Mouse (Mus musculus) intestine, embryonic 14.5 days (tissue): ENCODE measurements at regions not wholly inside any gene's neighbourhood (a gene's known extent, or its start where the extent isn't known, plus 50 kb on each side); places are given as distances from the start of the nearest gene placed in this dataset.
"Not testable (repeated sequence)": the region's sequence is repeated elsewhere in the genome, so short reads cannot be mapped to it uniquely, and the experiment has no call there.

Experiments
- ATAC-seq: fragments of 200-750 bp; cut with Nextera tagmentation; replicated peaks from 2 replicates; pipeline ENCODE4 v1.8.0; 2017; ENCODE audit warnings: low read depth, moderate number of reproducible peaks, moderate TSS enrichment, moderate library complexity; ENCODE audit not compliant: low FRiP score, low TSS enrichment
- DNase-seq: peaks from one replicate; pipeline ENCODE4 v3.0.0-alpha.2; 2018; ENCODE audit warnings: low spot score
- H3K27ac ChIP-seq: fragments of 300-500 bp; sonication (generic); 2 replicates; pipeline ENCODE4 v1.5.1; 2014; ENCODE audit warnings: low read depth, mild to moderate bottlenecking, control low read depth
- H3K27me3 ChIP-seq: fragments of 300-500 bp; sonication (generic); replicated peaks from 2 replicates; pipeline ENCODE4 v1.6.1; 2014; ENCODE audit warnings: low read length, control low read depth; ENCODE audit not compliant: control insufficient read depth, insufficient read depth
- H3K36me3 ChIP-seq: fragments of 300-500 bp; sonication (generic); 2 replicates; pipeline ENCODE4 v1.6.1; 2014; ENCODE audit warnings: low read length, control low read depth; ENCODE audit not compliant: control insufficient read depth, insufficient read depth
- H3K4me1 ChIP-seq: fragments of 300-500 bp; sonication (generic); replicated peaks from 2 replicates; pipeline ENCODE4 v1.6.1; 2014; ENCODE audit warnings: low read length, control low read depth, mixed read lengths; ENCODE audit not compliant: control insufficient read depth, insufficient read depth
- H3K4me2 ChIP-seq: fragments of 300-500 bp; sonication (generic); 2 replicates; pipeline ENCODE4 v1.6.1; 2014; ENCODE audit warnings: low read length
- H3K4me3 ChIP-seq: fragments of 300-500 bp; sonication (generic); 2 replicates; pipeline ENCODE4 v1.5.1; 2014; ENCODE audit warnings: low read depth, low read length, control low read depth, mixed read lengths
- H3K9ac ChIP-seq: fragments of 300-500 bp; sonication (generic); 2 replicates; pipeline ENCODE4 v1.6.1; 2014; ENCODE audit warnings: mild to moderate bottlenecking, low read length
- H3K9me3 ChIP-seq: fragments of 300-500 bp; sonication (generic); 2 replicates; pipeline ENCODE4 v1.6.1; 2016; ENCODE audit warnings: low read length, control low read depth; ENCODE audit not compliant: control insufficient read depth
- WGBS: fragments of 180-500 bp; shearing (Covaris S2); extraction: QIAGEN DNeasy Blood & Tissue Kit; methylation state at CpG from one replicate; pipeline ENCODE4 v1.1.7; 2014; 5-methylcytosine and 5-hydroxymethylcytosine counted together

- DNase-seq, result no peak
- H3K4me2 ChIP-seq, result no peak overlapping the region
- H3K27me3 ChIP-seq, result no peaks in the 10 kb centered on the region
- no peaks in the 10 kb centered on the region for H3K36me3 ChIP-seq
- H3K9ac ChIP-seq, result no peak overlapping the region
- ATAC-seq, result no peak
- H3K4me3 ChIP-seq, result no peak overlapping the region
- no peaks in the 10 kb centered on the region for H3K4me1 ChIP-seq
- H3K9me3 ChIP-seq, result no peaks in the 10 kb centered on the region
- no peak overlapping the region for H3K27ac ChIP-seq
- 80% methylated on average over 2 of the region's 2 CpGs for WGBS
Measured at GRCm38 (mm10) chr4:131438403-131438802, 399.7 kb downstream of the Ptpru start.

- no peak for DNase-seq
- no peaks in the 10 kb centered on the region for H3K9me3 ChIP-seq
- no peaks in the 10 kb centered on the region for H3K4me1 ChIP-seq
- ATAC-seq, result peak; percentile 75
- H3K4me3 ChIP-seq, result no peak overlapping the region
- WGBS, result 15% methylated on average over 2 of the region's 2 CpGs
- no peaks in the 10 kb centered on the region for H3K36me3 ChIP-seq
- no peak overlapping the region for H3K4me2 ChIP-seq
- no peak overlapping the region for H3K9ac ChIP-seq
- no peaks in the 10 kb centered on the region for H3K27me3 ChIP-seq
- H3K27ac ChIP-seq, result no peak overlapping the region
Measured at GRCm38 (mm10) chr4:131438883-131439282, 399.2 kb downstream of the Ptpru start.

GRCm38 (mm10) chr4:131440845-131441244 lies 397.2 kb downstream of the Ptpru start:
- Histone ChIP-seq H3K27ac (no peak overlapping the region), H3K9me3 (no peaks in the 10 kb centered on the region), H3K4me3 (no peak overlapping the region), H3K36me3 (no peaks in the 10 kb centered on the region), H3K4me1 (no peaks in the 10 kb centered on the region), H3K27me3 (no peaks in the 10 kb centered on the region), H3K4me2 (no peak overlapping the region), H3K9ac (no peak overlapping the region)
- whole genome bisulfite sequencing, result 76% methylated on average over 3 of the region's 3 CpGs
- DNase-seq (no peak), ATAC-seq (no peak)

GRCm38 (mm10) chr4:131443518-131443917 lies 394.6 kb downstream of the Ptpru start:
- H3K4me2 ChIP-seq, result no peak overlapping the region
- WGBS, result 67% methylated on average over 2 of the region's 2 CpGs
- DNase-seq (no peak), ATAC-seq (no peak)
- no peaks in the 10 kb centered on the region for H3K27me3 ChIP-seq
- no peaks in the 10 kb centered on the region for H3K4me1 ChIP-seq
- H3K27ac ChIP-seq, result no peak overlapping the region
- no peak overlapping the region for H3K9ac ChIP-seq
- no peaks in the 10 kb centered on the region for H3K9me3 ChIP-seq
- H3K36me3 ChIP-seq, result no peaks in the 10 kb centered on the region
- H3K4me3 ChIP-seq, result no peak overlapping the region

- H3K27ac ChIP-seq, ATAC-seq, H3K9me3 ChIP-seq, H3K9ac ChIP-seq, H3K4me3 ChIP-seq, H3K27me3 ChIP-seq, H3K4me2 ChIP-seq, H3K36me3 ChIP-seq, H3K4me1 ChIP-seq, DNase-seq: not testable (repeated sequence)
- 64% methylated on average over 1 of the region's 1 CpGs for WGBS
Measured at GRCm38 (mm10) chr4:131450296-131450695, 387.8 kb downstream of the Ptpru start.

GRCm38 (mm10) chr4:131457551-131457950 lies 380.5 kb downstream of the Ptpru start:
- H3K36me3 ChIP-seq, result no peaks in the 10 kb centered on the region
- DNase-seq (no peak), ATAC-seq (no peak)
- WGBS, result 14% methylated on average over 7 of the region's 7 CpGs
- no peak overlapping the region for H3K9ac ChIP-seq
- H3K4me3 ChIP-seq, result no peak overlapping the region
- H3K27ac ChIP-seq, result peak overlapping the region; percentile 14; the same call in 1 of the 2 replicates
- peaks cover 11% of the 10 kb centered on the region; the same call in 1 of the 2 replicates for H3K4me1 ChIP-seq
- no peaks in the 10 kb centered on the region for H3K9me3 ChIP-seq
- no peak overlapping the region for H3K4me2 ChIP-seq
- H3K27me3 ChIP-seq, result no peaks in the 10 kb centered on the region

- H3K27me3 ChIP-seq, result no peaks in the 10 kb centered on the region
- ATAC-seq, result no peak
- peaks cover 11% of the 10 kb centered on the region; the same call in 1 of the 2 replicates for H3K4me1 ChIP-seq
- no peaks in the 10 kb centered on the region for H3K36me3 ChIP-seq
- no peak for DNase-seq
- H3K27ac ChIP-seq, result no peak overlapping the region
- 59% methylated on average over 5 of the region's 5 CpGs for WGBS
- H3K9me3 ChIP-seq, result no peaks in the 10 kb centered on the region
- no peak overlapping the region for H3K9ac ChIP-seq
- no peak overlapping the region for H3K4me3 ChIP-seq
- H3K4me2 ChIP-seq, result no peak overlapping the region
Measured at GRCm38 (mm10) chr4:131459746-131460145, 378.3 kb downstream of the Ptpru start.

GRCm38 (mm10) chr4:131461312-131461711 lies 376.8 kb downstream of the Ptpru start:
- no peaks in the 10 kb centered on the region; the same call in 1 of the 2 replicates for H3K9me3 ChIP-seq
- H3K4me2 ChIP-seq, result no peak overlapping the region
- H3K4me1 ChIP-seq, result peaks cover 11% of the 10 kb centered on the region; the same call in 1 of the 2 replicates
- H3K27ac ChIP-seq, result no peak overlapping the region
- 55% methylated on average over 4 of the region's 4 CpGs for WGBS
- no peak for ATAC-seq
- H3K9ac ChIP-seq, result no peak overlapping the region
- H3K27me3 ChIP-seq, result no peaks in the 10 kb centered on the region
- no peak for DNase-seq
- H3K36me3 ChIP-seq, result no peaks in the 10 kb centered on the region
- no peak overlapping the region for H3K4me3 ChIP-seq

- Histone ChIP-seq H3K27ac (no peak overlapping the region), H3K4me3 (no peak overlapping the region), H3K4me1 (peaks cover 11% of the 10 kb centered on the region; the same call in 1 of the 2 replicates), H3K9ac (no peak overlapping the region), H3K4me2 (no peak overlapping the region), H3K9me3 (peaks cover 3% of the 10 kb centered on the region; the same call in 1 of the 2 replicates), H3K27me3 (no peaks in the 10 kb centered on the region), H3K36me3 (no peaks in the 10 kb centered on the region)
- WGBS, result 66% methylated on average over 7 of the region's 7 CpGs
- DNase-seq, result no peak
- ATAC-seq, result no peak
Measured at GRCm38 (mm10) chr4:131461728-131462127, 376.4 kb downstream of the Ptpru start.
